Mouse (Mus musculus) G1E (cell line): ENCODE measurements around the gene Homer2.

Experiments used
- CTCF ChIP-seq: IDR thresholded peaks from 2 replicates; pipeline ENCODE4 v1.5.1; 2012; ENCODE audit warnings: low read depth, low read length, inconsistent platforms, mixed read lengths
- GATA1 ChIP-seq: IDR thresholded peaks from 2 replicates; pipeline ENCODE4 v1.6.1; 2012; ENCODE audit warnings: borderline replicate concordance, low read length, inconsistent platforms, mixed read lengths

DNA sequence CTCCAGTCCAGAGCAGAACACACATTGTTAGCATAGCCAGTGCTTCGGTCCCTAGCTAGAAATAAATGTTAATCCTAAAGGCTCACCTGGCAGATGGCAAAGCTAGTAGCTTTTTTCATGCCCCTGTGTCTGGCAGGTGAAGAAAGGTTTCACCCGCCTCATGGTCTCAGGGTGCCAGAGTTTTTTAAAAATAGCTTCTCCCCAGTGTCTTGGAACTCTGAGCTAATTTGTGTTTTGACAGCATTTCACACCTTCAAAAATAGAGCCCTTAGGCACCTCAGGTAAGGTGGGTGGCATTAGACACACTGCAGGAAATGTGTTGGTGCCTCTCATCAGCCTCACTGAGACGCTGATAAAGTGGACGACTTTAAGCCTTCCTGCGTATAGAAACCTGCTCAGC lies 112.3 kb downstream of the Homer2 start:
- TF ChIP-seq CTCF = no peak
- TF ChIP-seq GATA1 = no peak
